Mouse (Mus musculus) heart, embryonic 12.5 days (tissue): Measurements from ENCODE around the gene Zranb3. TPM values are rescaled to one million over a fixed set of nuclear protein-coding genes. Genes with fewer than 3 reads are reported as not detected.

Experiments
- ATAC-seq: fragments of 200-750 bp; cut with Nextera tagmentation; 2 replicates; pipeline ENCODE4 v1.8.0; 2017; ENCODE audit warnings: moderate TSS enrichment, moderate library complexity; ENCODE audit not compliant: insufficient number of reproducible peaks, low FRiP score
- H3K27ac ChIP-seq: fragments of 300-500 bp; sonication (generic); 2 replicates; pipeline ENCODE4 v1.5.1; 2016; ENCODE audit warnings: mild to moderate bottlenecking, moderate library complexity; ENCODE audit not compliant: poor library complexity, severe bottlenecking
- H3K27me3 ChIP-seq: fragments of 300-500 bp; sonication (generic); replicated peaks from 2 replicates; pipeline ENCODE4 v1.6.1; 2016; ENCODE audit warnings: mild to moderate bottlenecking, moderate library complexity
- H3K36me3 ChIP-seq: fragments of 300-500 bp; sonication (generic); 2 replicates; pipeline ENCODE4 v1.6.1; 2016; ENCODE audit warnings: mild to moderate bottlenecking, moderate library complexity
- H3K4me1 ChIP-seq: fragments of 300-500 bp; sonication (generic); replicated peaks from 2 replicates; pipeline ENCODE4 v1.6.1; 2016; ENCODE audit warnings: mild to moderate bottlenecking
- H3K4me2 ChIP-seq: fragments of 300-500 bp; sonication (generic); 2 replicates; pipeline ENCODE4 v1.6.1; 2016; ENCODE audit warnings: mild to moderate bottlenecking, moderate library complexity
- H3K4me3 ChIP-seq: fragments of 300-500 bp; sonication (generic); 2 replicates; pipeline ENCODE4 v1.5.1; 2016; ENCODE audit warnings: mild to moderate bottlenecking
- H3K9ac ChIP-seq: fragments of 300-500 bp; sonication (generic); 2 replicates; pipeline ENCODE4 v1.6.1; 2016; ENCODE audit warnings: mild to moderate bottlenecking, moderate library complexity
- H3K9me3 ChIP-seq: fragments of 300-500 bp; sonication (generic); replicated peaks from 2 replicates; pipeline ENCODE4 v1.6.1; 2016; ENCODE audit warnings: mild to moderate bottlenecking, moderate library complexity
- WGBS: fragments of 180-500 bp; shearing (Covaris S2); methylation state at CpG from one replicate; pipeline ENCODE4 v1.1.7; 2016; 5-methylcytosine and 5-hydroxymethylcytosine counted together
- polyA plus RNA-seq: library from polyadenylated mRNA; unstranded; fragments of >200 nt; fragmentation: Nextera tagmentation; extraction: Ambion mirVana; gene quantifications from 2 replicates; pipeline ENCODE4 v1.2.1, GENCODE M21; 2016

The Zranb3 gene
- polyA plus RNA-seq, 1 experiment from 2014 or later, result 7.6 TPM

- no peak for ATAC-seq
- WGBS, result 51% methylated on average over 8 of the region's 8 CpGs
- Histone ChIP-seq H3K9me3 (no peaks in the 10 kb centered on the region), H3K27ac (no peak overlapping the region), H3K9ac (no peak overlapping the region), H3K27me3 (no peaks in the 10 kb centered on the region), H3K36me3 (no peaks in the 10 kb centered on the region), H3K4me1 (0 out of 2 replicates have a peak, but pooled peaks cover 9% of the 10 kb centered on the region), H3K4me3 (no peak overlapping the region), H3K4me2 (no peak overlapping the region)
Measured at GRCm38 (mm10) chr1:128060655-128061344, 42.0 kb downstream of the Zranb3 start.

GRCm38 (mm10) chr1:128058625-128059024 is 44.2 kb downstream of the Zranb3 start:
- no peak overlapping the region for H3K4me3 ChIP-seq
- H3K9ac ChIP-seq, result no peak overlapping the region
- no peaks in the 10 kb centered on the region for H3K27me3 ChIP-seq
- no peak overlapping the region for H3K27ac ChIP-seq
- WGBS, result 86% methylated on average over 5 of the region's 5 CpGs
- H3K4me2 ChIP-seq, result no peak overlapping the region
- no peaks in the 10 kb centered on the region for H3K9me3 ChIP-seq
- 0 out of 2 replicates have a peak, but pooled peaks cover 4% of the 10 kb centered on the region for H3K4me1 ChIP-seq
- no peak for ATAC-seq
- no peaks in the 10 kb centered on the region for H3K36me3 ChIP-seq

- WGBS, result 93% methylated on average over 4 of the region's 4 CpGs
- no peak overlapping the region for H3K4me3 ChIP-seq
- ATAC-seq, result no peak
- H3K9ac ChIP-seq, result no peak overlapping the region
- H3K36me3 ChIP-seq, result no peaks in the 10 kb centered on the region; the same call in 1 of the 2 replicates
- no peaks in the 10 kb centered on the region for H3K9me3 ChIP-seq
- no peaks in the 10 kb centered on the region for H3K27me3 ChIP-seq
- no peak overlapping the region for H3K4me2 ChIP-seq
- H3K4me1 ChIP-seq, result 0 out of 2 replicates have a peak, but pooled peaks cover 4% of the 10 kb centered on the region
- H3K27ac ChIP-seq, result no peak overlapping the region
Measured at GRCm38 (mm10) chr1:128057269-128057668, 45.6 kb downstream of the Zranb3 start.

DNA sequence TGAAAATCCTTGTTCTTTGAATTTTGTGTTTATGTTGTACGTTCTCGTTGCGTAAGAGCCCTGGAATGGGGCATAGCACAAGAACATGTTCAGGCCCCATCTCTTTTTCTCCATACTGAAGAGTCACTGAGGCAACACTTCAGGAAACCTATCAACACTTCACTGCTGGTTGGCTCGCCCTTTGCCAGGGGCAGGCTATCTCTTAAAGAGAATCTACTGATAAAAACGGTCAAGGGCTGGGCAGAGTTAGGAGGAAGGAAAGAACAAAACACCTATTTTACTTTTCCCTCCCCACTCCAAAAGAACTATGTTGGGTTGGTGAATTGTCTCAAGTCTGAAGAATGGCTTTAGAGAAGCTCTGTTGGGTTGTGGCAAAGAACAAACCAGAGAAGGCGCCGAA is 55.9 kb downstream of the Zranb3 start:
- H3K4me3 ChIP-seq, result no peak overlapping the region
- no peaks in the 10 kb centered on the region for H3K27me3 ChIP-seq
- no peak for ATAC-seq

GRCm38 (mm10) chr1:128046455-128046854 is 56.4 kb downstream of the Zranb3 start:
- H3K27ac ChIP-seq, result no peak overlapping the region
- no peak overlapping the region for H3K4me2 ChIP-seq
- H3K4me3 ChIP-seq, result no peak overlapping the region
- 68% methylated on average over 2 of the region's 2 CpGs for WGBS
- no peak for ATAC-seq
- H3K4me1 ChIP-seq, result peaks cover 4% of the 10 kb centered on the region
- no peak overlapping the region for H3K9ac ChIP-seq
- 0 out of 2 replicates have a peak, but pooled peaks cover 5% of the 10 kb centered on the region for H3K36me3 ChIP-seq
- no peaks in the 10 kb centered on the region for H3K27me3 ChIP-seq
- H3K9me3 ChIP-seq, result peaks cover 6% of the 10 kb centered on the region; the same call in 1 of the 2 replicates

More for the DNA sequence above, 55.9 kb downstream of the Zranb3 start:
- H3K27ac ChIP-seq, result no peak overlapping the region
- peaks cover 6% of the 10 kb centered on the region; the same call in 1 of the 2 replicates for H3K9me3 ChIP-seq
- 0 out of 2 replicates have a peak, but pooled peaks cover 5% of the 10 kb centered on the region for H3K36me3 ChIP-seq
- no peak overlapping the region for H3K4me2 ChIP-seq
- 55% methylated on average over 7 of the region's 7 CpGs for WGBS
- H3K9ac ChIP-seq, result no peak overlapping the region
- peaks cover 4% of the 10 kb centered on the region for H3K4me1 ChIP-seq

- no peak overlapping the region for H3K27ac ChIP-seq
- H3K27me3 ChIP-seq, result no peaks in the 10 kb centered on the region
- WGBS, result 89% methylated on average over 4 of the region's 4 CpGs
- H3K36me3 ChIP-seq, result 0 out of 2 replicates have a peak, but pooled peaks cover 5% of the 10 kb centered on the region
- H3K4me2 ChIP-seq, result no peak overlapping the region
- ATAC-seq, result no peak
- H3K4me3 ChIP-seq, result no peak overlapping the region
- peaks cover 6% of the 10 kb centered on the region; the same call in 1 of the 2 replicates for H3K9me3 ChIP-seq
- H3K9ac ChIP-seq, result no peak overlapping the region
- peaks cover 4% of the 10 kb centered on the region for H3K4me1 ChIP-seq
Measured at GRCm38 (mm10) chr1:128044181-128044580, 58.7 kb downstream of the Zranb3 start.

- Histone ChIP-seq H3K36me3 (0 out of 2 replicates have a peak, but pooled peaks cover 4% of the 10 kb centered on the region), H3K9me3 (no peaks in the 10 kb centered on the region), H3K4me2 (no peak overlapping the region), H3K9ac (no peak overlapping the region), H3K27ac (no peak overlapping the region), H3K4me3 (no peak overlapping the region), H3K27me3 (no peaks in the 10 kb centered on the region), H3K4me1 (no peaks in the 10 kb centered on the region)
- no peak for ATAC-seq
- WGBS, result 84% methylated on average over 6 of the region's 6 CpGs
Measured at GRCm38 (mm10) chr1:128036296-128036695, 66.6 kb downstream of the Zranb3 start.

- Histone ChIP-seq H3K27ac (no peak overlapping the region), H3K36me3 (0 out of 2 replicates have a peak, but pooled peaks cover 4% of the 10 kb centered on the region), H3K27me3 (no peaks in the 10 kb centered on the region), H3K4me2 (no peak overlapping the region), H3K4me3 (no peak overlapping the region), H3K4me1 (no peaks in the 10 kb centered on the region), H3K9me3 (no peaks in the 10 kb centered on the region), H3K9ac (no peak overlapping the region)
- 89% methylated on average over 1 of the region's 1 CpGs for whole genome bisulfite sequencing
- ATAC-seq, result no peak
Measured at GRCm38 (mm10) chr1:128032123-128032522, 70.7 kb downstream of the Zranb3 start.

DNA sequence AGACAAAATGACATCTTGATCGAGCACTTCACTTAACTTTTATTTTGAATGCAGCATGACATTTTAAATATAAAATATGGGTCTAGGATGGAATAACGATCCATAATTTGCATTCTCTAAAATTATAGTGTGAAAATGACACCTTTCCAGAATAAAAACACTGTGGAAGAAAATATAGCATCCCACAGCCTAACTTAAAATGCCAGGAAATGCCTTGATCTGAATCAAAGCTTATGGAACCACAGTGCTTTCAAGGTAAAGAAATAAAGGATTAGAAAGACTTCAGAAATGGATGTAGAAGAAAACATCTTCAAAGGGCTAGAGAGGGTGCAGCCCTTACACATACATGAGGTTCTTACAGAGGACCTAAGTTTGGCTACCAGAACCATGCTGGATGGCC is 71.3 kb downstream of the Zranb3 start:
- H3K9ac ChIP-seq, result no peak overlapping the region
- H3K27me3 ChIP-seq, result no peaks in the 10 kb centered on the region
- no peak overlapping the region for H3K4me3 ChIP-seq
- H3K4me1 ChIP-seq, result no peaks in the 10 kb centered on the region
- ATAC-seq, result no peak
- no peak overlapping the region for H3K27ac ChIP-seq
- WGBS, result 85% methylated on average over 2 of the region's 2 CpGs
- no peak overlapping the region for H3K4me2 ChIP-seq
- H3K36me3 ChIP-seq, result 0 out of 2 replicates have a peak, but pooled peaks cover 4% of the 10 kb centered on the region
- H3K9me3 ChIP-seq, result no peaks in the 10 kb centered on the region

GRCm38 (mm10) chr1:128024363-128025114 is 78.3 kb downstream of the Zranb3 start:
- Histone ChIP-seq H3K4me2 (no peak overlapping the region), H3K27me3 (no peaks in the 10 kb centered on the region), H3K27ac (no peak overlapping the region), H3K9me3 (no peaks in the 10 kb centered on the region), H3K4me1 (no peaks in the 10 kb centered on the region), H3K9ac (no peak overlapping the region), H3K36me3 (no peaks in the 10 kb centered on the region), H3K4me3 (no peak overlapping the region)
- 95% methylated on average over 4 of the region's 4 CpGs for WGBS
- no peak for ATAC-seq

GRCm38 (mm10) chr1:128020001-128020770 is 82.7 kb downstream of the Zranb3 start:
- no peaks in the 10 kb centered on the region for H3K9me3 ChIP-seq
- H3K4me2 ChIP-seq, result no peak overlapping the region
- 71% methylated on average over 2 of the region's 2 CpGs for WGBS
- no peaks in the 10 kb centered on the region for H3K36me3 ChIP-seq
- H3K4me3 ChIP-seq, result no peak overlapping the region
- H3K27ac ChIP-seq, result no peak overlapping the region
- ATAC-seq, result no peak
- H3K9ac ChIP-seq, result no peak overlapping the region
- no peaks in the 10 kb centered on the region for H3K27me3 ChIP-seq
- H3K4me1 ChIP-seq, result peaks cover 4% of the 10 kb centered on the region; the same call in 1 of the 2 replicates
